Mouse (Mus musculus) ovary, postnatal 14 days (tissue): ENCODE measurements at regions not wholly inside any gene's neighbourhood (a gene's known extent, or its start where the extent isn't known, plus 50 kb on each side); places are given as distances from the start of the nearest gene placed in this dataset.
"Not testable (repeated sequence)": the region's sequence is repeated elsewhere in the genome, so short reads cannot be mapped to it uniquely, and the experiment has no call there.

Experiments
- DNase-seq: peaks from one replicate; pipeline ENCODE4 v3.0.0; 2022; ENCODE audit warnings: low spot score

DNA sequence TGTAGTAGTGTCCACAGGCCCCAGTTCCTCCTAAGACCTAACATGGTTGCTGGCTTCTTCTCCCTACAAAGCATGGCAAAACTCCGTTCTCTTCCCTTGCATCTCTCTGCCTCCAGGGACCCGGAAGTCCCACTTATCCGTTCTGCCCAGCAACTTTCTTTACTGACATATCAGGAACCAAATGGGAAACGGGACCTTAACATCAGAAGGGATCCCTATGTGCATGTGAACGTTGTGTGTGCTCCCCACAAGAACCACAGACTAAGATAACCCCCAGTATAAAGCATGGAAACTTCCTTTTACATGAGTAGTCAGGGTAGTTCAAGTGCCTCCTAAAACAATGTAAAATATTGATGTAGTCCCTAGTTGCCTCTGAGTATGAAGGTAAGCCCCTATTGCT, 61.6 kb downstream of the Zxdb start:
- no peak for DNase-seq

DNA sequence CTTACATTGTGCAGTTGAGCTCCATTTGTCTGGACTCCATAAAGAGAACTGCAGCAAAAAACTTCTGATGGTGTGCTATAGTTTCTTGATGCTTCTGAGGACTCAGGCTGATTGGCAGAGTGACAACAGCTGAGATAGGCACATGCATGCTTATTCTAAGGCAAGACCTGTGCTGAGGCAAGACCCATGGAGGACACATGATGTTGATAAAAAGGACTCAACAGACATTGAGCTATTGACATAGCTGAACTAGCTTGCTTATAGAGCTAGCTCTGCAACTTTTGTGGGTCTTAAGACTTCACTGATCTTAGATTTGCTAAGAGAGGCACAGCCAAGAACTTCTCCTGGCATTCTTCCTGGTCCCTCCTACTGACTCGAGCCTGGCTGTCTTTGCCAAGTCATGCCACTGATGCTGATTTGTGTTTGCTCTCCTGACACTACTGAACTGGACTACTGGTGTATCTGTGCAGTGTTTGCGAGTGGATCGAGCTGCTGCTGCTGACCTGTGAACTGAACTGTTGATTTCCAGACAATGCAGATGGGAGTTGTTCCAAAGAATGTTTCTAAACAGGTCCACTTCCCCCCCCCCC, 64.1 kb downstream of the Zxdb start:
- DNase-seq: no peak

DNA sequence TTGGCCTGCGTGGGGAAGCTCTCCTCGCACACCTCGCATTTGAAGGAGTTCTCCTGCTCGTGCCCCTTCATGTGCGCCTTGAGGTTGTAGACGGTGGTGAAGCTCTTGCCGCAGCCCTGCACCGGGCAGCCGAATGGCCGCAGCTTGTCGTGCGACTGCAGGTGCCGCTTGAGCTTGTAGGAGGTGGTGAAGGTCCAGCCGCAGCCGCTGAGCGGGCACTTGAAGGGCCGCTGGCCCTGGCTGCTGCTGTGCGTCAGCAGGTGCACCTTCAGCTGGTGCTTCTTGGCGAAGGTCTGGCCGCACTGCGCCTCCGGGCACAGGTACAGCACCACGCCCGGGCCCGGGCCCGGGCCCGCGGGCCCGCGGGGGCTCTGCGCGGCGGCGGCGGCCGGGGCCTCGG, 72.5 kb downstream of the Zxdb start:
- DNase-seq: not testable (repeated sequence)

DNA sequence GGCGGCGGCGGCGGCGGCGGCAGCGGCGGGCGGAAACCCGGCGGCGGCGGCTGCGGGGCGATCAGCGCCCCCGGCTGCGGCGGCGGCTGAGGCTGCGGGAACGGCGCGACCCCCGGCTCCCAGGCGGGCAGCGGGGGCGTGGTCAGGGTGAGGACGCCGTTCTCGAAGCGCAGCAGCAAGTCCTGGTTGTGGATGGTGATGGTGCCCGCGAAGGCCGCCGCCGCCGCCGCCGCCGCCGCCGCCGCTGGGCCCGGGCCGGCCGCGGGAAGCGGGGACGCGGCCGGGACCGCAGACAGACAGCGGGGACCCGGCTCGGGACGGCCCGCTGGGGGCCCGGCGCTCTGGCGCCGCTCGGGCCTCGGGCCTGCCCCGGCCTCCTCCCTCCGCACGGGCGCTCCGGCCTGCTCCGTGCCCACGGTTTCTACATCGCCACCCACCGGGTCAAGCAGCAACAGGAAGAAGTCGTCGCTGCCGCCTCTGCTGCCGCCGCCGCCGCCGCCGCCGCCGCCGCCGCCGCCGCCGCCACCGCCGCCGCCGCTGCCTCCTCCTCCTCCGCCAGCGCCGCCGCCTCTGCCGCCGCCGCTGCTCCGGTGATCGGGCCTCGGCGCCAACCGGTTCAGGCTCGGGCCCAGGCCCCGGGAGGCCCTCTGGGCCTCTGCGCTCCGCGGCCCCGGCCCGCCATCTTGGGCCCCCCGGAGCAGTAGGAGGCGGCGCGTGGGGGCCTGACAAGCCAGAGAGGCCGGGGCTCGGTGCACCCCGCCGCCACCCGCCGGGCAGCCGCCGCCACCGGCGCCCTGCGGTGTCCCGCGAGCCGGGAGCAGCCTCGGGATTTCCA, 73.2 kb downstream of the Zxdb start:
- DNase-seq: not testable (repeated sequence)

DNA sequence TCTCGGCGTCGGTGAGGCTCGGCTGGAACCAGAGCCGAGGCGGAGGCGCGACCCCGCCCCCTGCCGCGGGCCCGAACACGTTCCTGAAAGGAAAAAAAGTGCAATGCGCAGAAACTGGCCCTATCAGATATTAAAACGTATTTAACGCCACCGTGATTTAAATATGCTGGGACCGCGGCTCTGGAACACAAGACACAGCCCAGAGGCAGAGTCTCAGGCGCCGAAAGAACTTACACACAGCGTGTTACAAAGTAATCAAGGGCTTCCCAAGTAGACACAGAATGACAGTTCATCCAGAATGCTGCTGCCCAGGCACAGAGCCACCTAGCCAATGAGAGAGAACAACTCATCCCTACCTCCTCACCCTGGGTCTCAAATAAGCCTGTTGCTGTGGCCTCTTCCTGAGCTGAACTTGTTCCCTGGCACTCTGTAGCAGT, 73.8 kb downstream of the Zxdb start:
- not testable (repeated sequence) for DNase-seq

DNA sequence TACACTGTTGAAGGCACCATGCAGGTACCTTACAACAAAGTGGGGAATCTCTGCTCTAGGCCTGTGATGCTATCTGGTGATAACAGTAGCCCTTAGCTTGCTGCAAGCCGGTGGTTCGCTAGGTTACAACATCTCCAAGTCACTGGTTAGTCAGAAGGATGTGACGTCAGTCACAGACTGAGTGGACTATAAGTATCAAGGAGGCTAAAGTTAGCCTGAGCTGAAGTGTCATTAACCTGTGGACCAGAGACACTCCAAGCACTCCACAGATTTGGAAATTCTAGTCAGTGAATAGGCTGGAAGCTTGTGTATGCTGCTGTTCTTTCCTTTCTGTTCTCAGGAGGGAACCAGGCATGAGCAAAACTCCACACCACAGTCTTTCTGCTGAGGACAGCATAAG, 88.4 kb downstream of the Zxdb start:
- not testable (repeated sequence) for DNase-seq

DNA sequence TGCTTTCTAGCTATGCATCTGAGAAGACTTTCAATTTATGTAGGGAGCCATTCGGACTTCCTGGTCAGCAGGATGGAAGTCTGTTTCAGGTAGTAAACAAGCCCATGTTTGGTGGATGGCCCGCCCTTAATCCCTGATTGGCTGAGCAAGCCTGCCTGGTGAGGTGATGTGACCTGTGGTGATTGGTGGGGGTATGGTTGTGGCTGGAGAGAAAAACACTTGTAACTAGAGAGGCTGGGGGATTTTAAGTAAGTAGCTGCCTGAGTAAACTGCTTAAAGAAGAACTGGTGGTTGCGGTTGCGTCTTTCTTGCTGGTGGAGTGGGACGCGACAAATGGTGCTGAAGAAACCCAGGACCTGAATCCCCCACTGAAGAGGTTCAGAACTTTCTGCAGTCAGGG, 103.2 kb downstream of the Zxdb start:
- DNase-seq: not testable (repeated sequence)

DNA sequence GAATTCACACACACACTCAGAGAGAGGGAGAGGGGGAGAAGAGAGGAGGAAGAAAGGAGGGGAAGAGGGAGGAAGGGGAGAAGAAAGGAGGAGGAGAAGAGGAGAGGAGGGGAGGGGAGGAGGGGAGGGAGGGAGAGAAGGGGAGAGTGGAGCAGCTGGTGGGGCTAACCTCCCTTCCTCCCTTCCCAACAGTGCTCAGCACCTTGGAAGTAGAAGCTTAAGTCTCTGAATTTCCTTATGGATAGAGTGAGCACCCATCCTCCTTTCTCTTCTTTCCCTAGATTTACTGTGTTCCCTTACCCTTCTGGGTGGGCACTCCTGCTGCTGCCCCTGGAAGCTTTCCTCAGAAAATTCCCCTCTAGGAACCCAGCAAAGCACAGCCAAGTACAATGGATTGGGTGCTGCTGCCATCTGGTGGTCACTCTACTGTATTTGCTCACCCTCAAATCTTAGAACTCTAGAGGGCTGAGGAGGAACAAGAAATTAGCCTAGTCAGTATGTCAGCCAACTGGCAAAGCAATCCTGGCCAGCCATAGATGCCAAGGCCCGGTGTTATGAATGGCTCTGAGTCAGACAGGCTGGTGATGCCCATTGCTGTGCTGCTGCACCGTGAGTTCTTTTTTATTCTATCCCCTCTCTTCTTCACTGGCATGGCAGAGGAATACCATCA, 119.9 kb downstream of the Zxdb start:
- not testable (repeated sequence) for DNase-seq

DNA sequence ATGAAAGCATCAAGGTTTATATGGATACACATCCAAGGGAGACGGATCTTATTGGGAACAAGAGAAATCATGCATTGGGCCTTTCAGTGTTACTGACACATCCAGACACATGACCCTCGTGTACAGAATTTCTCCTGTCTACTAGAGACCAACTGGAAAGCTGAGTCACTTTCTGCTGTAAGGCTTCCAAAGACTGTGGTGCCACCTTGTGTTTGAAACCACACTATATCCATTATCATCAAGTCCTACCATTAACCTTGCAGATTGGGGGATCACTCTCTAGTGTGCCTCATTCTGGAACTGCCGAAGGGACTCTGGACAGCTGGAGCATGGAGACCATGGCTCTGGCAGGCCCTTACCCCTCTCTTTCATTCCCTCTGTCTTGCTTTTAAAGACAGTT, 125.2 kb downstream of the Zxdb start:
- DNase-seq: not testable (repeated sequence)

DNA sequence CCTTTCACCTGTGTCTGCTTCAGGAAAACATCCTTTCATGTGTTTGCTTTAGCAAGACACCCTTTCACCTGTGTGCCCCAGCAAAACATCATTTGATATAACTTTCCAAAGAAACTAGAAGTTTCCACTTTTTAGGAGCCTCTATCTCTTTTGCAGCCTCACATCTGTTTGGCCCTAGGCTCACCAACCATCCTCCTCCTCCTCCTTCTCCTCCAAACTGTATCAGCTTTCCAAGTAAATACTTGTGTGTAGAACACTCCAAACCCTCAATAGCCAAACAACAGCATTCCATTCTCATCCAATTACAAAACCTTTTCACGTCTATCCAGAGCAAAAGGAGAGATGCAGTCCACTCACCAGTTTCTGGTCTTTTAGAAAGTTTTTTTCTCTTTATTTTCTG, 133.1 kb downstream of the Zxdb start:
- no peak for DNase-seq

DNA sequence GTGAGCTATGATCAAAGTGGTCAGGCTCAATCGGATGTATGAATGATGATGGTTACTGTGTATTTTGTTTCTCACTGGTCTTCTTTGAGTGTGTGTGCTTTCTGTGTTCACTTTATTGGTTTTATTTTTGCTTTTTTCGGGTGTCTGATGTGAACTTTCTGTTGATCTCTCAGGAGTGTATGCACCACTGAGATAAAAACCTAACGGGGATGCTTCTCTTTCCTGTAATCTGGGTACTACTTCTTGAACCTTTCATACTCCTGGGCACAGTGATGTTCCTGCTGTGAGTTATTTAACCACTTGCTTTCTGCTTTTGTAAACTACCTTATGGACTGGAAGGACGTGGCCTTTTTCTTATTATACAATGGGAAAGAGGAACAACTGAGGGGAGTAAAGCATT, 133.6 kb downstream of the Zxdb start:
- DNase-seq: no peak

DNA sequence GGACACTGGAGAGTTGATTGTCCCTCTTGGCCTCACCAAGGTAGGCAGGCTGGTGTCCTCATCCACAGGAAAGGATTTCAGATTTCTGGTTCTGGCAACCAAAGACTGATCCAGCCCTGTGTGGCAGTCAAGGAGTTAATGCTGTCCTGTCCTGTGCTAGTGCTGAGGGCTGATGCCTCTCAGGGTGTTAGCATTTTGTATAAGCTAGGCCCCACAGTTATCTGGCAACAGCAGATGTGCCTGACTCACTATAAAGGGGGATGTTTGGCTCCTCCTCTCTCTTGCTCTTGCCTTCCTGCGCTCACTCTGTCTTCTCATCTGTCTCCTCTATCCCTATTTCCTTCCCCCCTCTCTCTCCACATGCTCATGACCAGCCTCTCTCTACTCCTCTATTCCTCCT, 138.8 kb downstream of the Zxdb start:
- DNase-seq: no peak

DNA sequence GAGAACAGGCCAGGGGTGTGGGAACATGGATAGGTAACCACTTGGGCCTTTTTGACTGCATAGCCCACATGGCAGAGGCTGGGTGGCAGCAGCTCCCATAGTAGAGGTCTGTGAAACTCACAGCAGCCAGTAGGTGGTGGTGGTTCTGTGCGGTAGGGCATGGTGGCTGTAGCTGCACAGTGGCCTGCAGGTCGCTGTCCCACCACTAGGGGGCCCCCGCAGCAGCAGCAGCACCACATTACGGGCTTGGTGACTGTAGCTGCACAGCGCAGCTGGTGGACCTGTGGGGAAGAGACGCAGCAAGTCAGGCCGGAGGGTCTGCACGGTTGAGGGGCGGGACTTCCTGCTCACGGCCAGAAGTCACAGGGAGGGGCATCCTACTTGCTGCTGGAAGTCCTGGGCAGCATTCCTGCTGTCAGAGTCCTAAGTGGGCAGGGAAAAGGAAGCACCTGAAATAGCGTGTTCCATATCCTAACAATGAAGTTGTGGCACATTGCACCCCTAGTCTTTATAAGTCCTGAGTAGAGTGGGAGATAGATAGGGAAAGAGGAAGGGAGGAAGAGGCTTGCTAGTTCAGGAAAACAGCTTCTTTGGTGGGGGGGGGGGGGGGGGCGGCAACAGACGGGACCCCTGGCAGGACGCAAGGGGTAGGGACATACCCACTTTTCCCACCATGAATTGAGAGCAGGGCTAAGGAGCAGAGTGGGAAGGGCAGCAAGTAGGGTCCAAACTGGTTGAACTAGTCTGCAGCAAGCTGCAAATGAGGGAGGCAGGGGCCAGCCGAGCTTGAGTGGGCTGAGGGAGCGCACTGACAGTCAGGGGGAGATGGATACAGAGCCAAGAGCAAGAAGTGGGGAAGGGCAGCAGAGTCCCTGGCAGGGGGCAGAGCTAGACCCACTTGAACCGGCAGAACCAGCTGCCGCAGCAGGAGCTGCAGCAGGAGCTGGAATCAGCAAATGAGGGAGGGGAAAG, 141.4 kb downstream of the Zxdb start:
- DNase-seq: peak; percentile 79

DNA sequence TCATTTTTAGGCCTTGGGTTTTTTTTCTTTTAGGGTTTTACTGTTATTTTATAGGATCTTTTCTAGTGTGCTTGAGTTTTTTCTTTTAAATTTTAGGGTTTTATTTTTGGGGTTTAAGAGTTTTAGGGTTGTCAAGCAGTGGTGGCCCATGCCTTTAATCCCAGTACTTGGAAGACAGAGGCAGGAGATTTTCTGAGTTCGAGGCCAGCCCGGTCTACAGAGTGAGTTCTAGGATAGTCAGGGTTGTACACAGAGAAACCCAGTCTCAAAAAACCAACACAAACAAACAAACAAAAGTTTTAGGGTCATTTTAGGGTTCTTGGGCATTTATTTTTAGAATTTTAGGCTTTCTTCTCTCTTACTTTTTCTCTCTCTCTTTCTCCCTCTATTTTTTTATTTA, 142.9 kb downstream of the Spin4 start:
- not testable (repeated sequence) for DNase-seq
